Mouse (Mus musculus): ENCODE results near the gene Gsg1l2. TPM values are rescaled to one million over a fixed set of nuclear protein-coding genes. Genes with fewer than 3 reads are reported as not detected.

The Gsg1l2 gene
- polyA plus RNA-seq (2021; fragmentation: Nextera tagmentation) = not detected in 2 replicates
- long read RNA-seq, experiment 1 = 0 reads
- long read RNA-seq, experiment 2 = 0 reads

GRCm38 (mm10) chr11:67774379-67774778 lies at the start of gene Gsg1l2:
TSS of gene Gsg1l2 (plus strand) at chr11:67774608.

GRCm38 (mm10) chr11:67771053-67771452 lies 3.4 kb upstream of the Gsg1l2 start, which contains the start of gene Glp2r:
TSS of gene Glp2r (minus strand) at chr11:67771153.

GRCm38 (mm10) chr11:67797931-67798330 lies 23.5 kb downstream of the Gsg1l2 start, which contains the start of gene Dhrs7c:
TSS of gene Dhrs7c (plus strand) at chr11:67798187.

Other genes with a start within 250 kb of the Gsg1l2 start
- gene Rcvrn, start 79.3 kb upstream of the Gsg1l2 start, polyA plus RNA-seq (2021; fragmentation: Nextera tagmentation) = not detected in 2 replicates
- gene Glp2r, start 3.5 kb upstream of the Gsg1l2 start, polyA plus RNA-seq (2021; fragmentation: Nextera tagmentation) = 0.20 and 0.24 TPM in 2 replicates
- gene Dhrs7c, start 23.6 kb downstream of the Gsg1l2 start, polyA plus RNA-seq (2021; fragmentation: Nextera tagmentation) = not detected in 2 replicates
- gene Usp43, start 147.5 kb downstream of the Gsg1l2 start, polyA plus RNA-seq (2021; fragmentation: Nextera tagmentation) = 0.08 and 0.33 TPM in 2 replicates
- gene Cfap52, start 191.0 kb downstream of the Gsg1l2 start, polyA plus RNA-seq (2021; fragmentation: Nextera tagmentation) = 2.3 and 4.3 TPM in 2 replicates
- 49.7 and 64.0 TPM in 2 replicates for gene Stx8, start 191.6 kb downstream of the Gsg1l2 start, polyA plus RNA-seq (2021; fragmentation: Nextera tagmentation)